In the genomic region with DNA sequence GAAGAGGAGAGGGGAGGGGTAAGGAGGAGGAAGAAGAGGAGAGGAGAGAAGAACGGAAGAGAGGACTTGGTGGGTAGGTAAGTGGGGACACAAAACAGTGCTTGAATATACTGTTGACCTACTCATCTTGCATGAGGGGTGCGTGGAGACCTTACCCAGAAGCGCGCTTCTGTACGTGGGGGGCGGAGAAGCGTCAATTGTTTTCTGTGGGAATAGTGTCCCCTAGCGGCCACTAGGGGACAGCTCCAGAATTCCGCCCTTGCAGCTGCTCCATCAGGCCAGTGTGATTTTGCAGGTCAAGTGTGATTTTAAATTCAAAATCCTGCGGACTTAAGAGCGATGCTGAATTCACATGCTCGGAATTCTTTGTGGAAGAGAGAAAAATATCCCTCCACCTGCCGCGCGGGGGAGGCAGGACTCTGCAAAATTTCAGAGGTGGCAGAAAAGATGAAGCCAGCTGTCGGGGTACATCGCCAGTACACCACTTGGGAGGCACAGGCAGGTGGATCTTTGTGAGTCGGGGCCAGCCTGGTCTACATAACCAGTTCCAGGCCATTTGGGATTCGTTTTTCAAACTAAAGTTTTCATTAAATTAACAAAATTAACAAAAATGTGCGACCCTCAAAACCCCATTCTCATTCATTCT, we compare ENCODE assay signal across 9 mouse cellular contexts. TPM values are rescaled to one million over a fixed set of nuclear protein-coding genes. Genes with fewer than 3 reads are reported as not detected.
DNase-seq lines count a peak whose midpoint lies in the region; ATAC-seq lines count a peak whose summit lies in the region.
"Had no signal": no experiment of that assay in that cellular context is flagged by ENCODE, and none has a peak within 500 bp of the region (broad histone marks: within the 10 kb centered on the region; RNA-seq: fewer than 3 reads in every experiment).

No protein-coding gene starts in this region.

- no peaks in the 10 kb centered on the region for H3K27me3 ChIP-seq in forebrain, embryonic 13.5 days
- no peaks in the 10 kb centered on the region for H3K27me3 ChIP-seq in hindbrain, embryonic 12.5 days
- H3K27me3 ChIP-seq in midbrain, embryonic 11.5 days (ENCODE audit: control insufficient read depth, insufficient read depth, low read length): no peaks in the 10 kb centered on the region
- H3K27me3 ChIP-seq in stomach, embryonic 16.5 days (ENCODE audit: control insufficient read depth, insufficient read depth, low read length): no peaks in the 10 kb centered on the region

- H3K9me3 ChIP-seq in forebrain, embryonic 13.5 days (replicated peaks): no peaks in the 10 kb centered on the region
- H3K9me3 ChIP-seq in hindbrain, embryonic 12.5 days (replicated peaks): no peaks in the 10 kb centered on the region
- no peaks in the 10 kb centered on the region for H3K9me3 ChIP-seq in midbrain, embryonic 11.5 days (ENCODE audit: control insufficient read depth, low read length)
- no peaks in the 10 kb centered on the region for H3K9me3 ChIP-seq in stomach, embryonic 16.5 days (replicated peaks; ENCODE audit: control insufficient read depth, low read length)

- H3K4me2 ChIP-seq in forebrain, embryonic 13.5 days: peak overlapping the region; percentile 40
- H3K4me2 ChIP-seq in hindbrain, embryonic 12.5 days (replicated peaks): peak overlapping the region; percentile 35
- peak overlapping the region; percentile 24; the same call in 1 of the 2 replicates for H3K4me2 ChIP-seq in midbrain, embryonic 11.5 days
- peak overlapping the region; percentile 40 for H3K4me2 ChIP-seq in stomach, embryonic 16.5 days (ENCODE audit: low read depth, low read length)

- H3K36me3 ChIP-seq in forebrain, embryonic 13.5 days (ENCODE audit: poor library complexity, severe bottlenecking): no peaks in the 10 kb centered on the region
- no peaks in the 10 kb centered on the region for H3K36me3 ChIP-seq in hindbrain, embryonic 12.5 days
- no peaks in the 10 kb centered on the region for H3K36me3 ChIP-seq in midbrain, embryonic 11.5 days (ENCODE audit: control insufficient read depth, insufficient read depth, low read length)
- H3K36me3 ChIP-seq in stomach, embryonic 16.5 days (ENCODE audit: control insufficient read depth, insufficient read depth, low read length): no peaks in the 10 kb centered on the region

- no peak overlapping the region for H3K4me3 ChIP-seq in forebrain, embryonic 13.5 days
- H3K4me3 ChIP-seq in hindbrain, embryonic 12.5 days: no peak overlapping the region
- H3K4me3 ChIP-seq in midbrain, embryonic 11.5 days (ENCODE audit: low read depth, low read length): 0 out of 2 replicates have a peak overlapping the region, but pooled peaks have one; percentile 9
- H3K4me3 ChIP-seq in stomach, embryonic 16.5 days (replicated peaks; ENCODE audit: low read length): peak overlapping the region; percentile 25; the same call in 1 of the 2 replicates

- WGBS in forebrain, embryonic 13.5 days: 15% methylated on average over 20 of the region's 20 CpGs
- WGBS in hindbrain, embryonic 12.5 days: 17% methylated on average over 20 of the region's 20 CpGs
- 19% methylated on average over 20 of the region's 20 CpGs for WGBS in midbrain, embryonic 11.5 days
- WGBS in stomach, embryonic 16.5 days: 13% methylated on average over 20 of the region's 20 CpGs

- DNase-seq in spleen, postnatal 4 days (ENCODE audit: low spot score in 2 of 2): peak; percentile 28 to 72
- DNase-seq in spleen, postnatal 36 days (ENCODE audit: low spot score in 2 of 2): no peak
- peak; percentile 31 for DNase-seq in c-Kit-positive CD71-positive TER-119-positive erythroid progenitor cells, embryonic 14.5 days (ENCODE audit: low spot score)
- DNase-seq in left cerebral cortex, postnatal 4 days: peak; percentile 51
- DNase-seq in midbrain, embryonic 11.5 days (ENCODE audit: low spot score, missing footprints): peak; percentile 92

- intact Hi-C loops in left cerebral cortex, postnatal 4 days (cut with DNase I): no loop called here

- ATAC-seq in forebrain, embryonic 13.5 days: peak; percentile 43; the same call in 1 of the 2 replicates
- 0 out of 2 replicates have a peak, but pooled peaks have one; percentile 22 for ATAC-seq in hindbrain, embryonic 12.5 days (ENCODE audit: low FRiP score)
- ATAC-seq in midbrain, embryonic 11.5 days (ENCODE audit: low FRiP score): no peak
- peak; percentile 38; the same call in 1 of the 2 replicates for ATAC-seq in stomach, embryonic 16.5 days (ENCODE audit: insufficient read depth, low FRiP score)

- no peak overlapping the region for H3K27ac ChIP-seq in forebrain, embryonic 13.5 days
- H3K27ac ChIP-seq in hindbrain, embryonic 12.5 days: no peak overlapping the region
- H3K27ac ChIP-seq in midbrain, embryonic 11.5 days (ENCODE audit: low read depth, low read length): no peak overlapping the region
- no peak overlapping the region for H3K27ac ChIP-seq in stomach, embryonic 16.5 days (ENCODE audit: low read length)

- no peaks in the 10 kb centered on the region for H3K4me1 ChIP-seq in forebrain, embryonic 13.5 days
- no peaks in the 10 kb centered on the region; the same call in 1 of the 2 replicates for H3K4me1 ChIP-seq in hindbrain, embryonic 12.5 days
- H3K4me1 ChIP-seq in midbrain, embryonic 11.5 days (ENCODE audit: control insufficient read depth, insufficient read depth, low read length): no peaks in the 10 kb centered on the region
- no peaks in the 10 kb centered on the region for H3K4me1 ChIP-seq in stomach, embryonic 16.5 days (ENCODE audit: control insufficient read depth, insufficient read depth, low read length)

- H3K9ac ChIP-seq in forebrain, embryonic 13.5 days: no peak overlapping the region
- no peak overlapping the region for H3K9ac ChIP-seq in hindbrain, embryonic 12.5 days
- H3K9ac ChIP-seq in midbrain, embryonic 11.5 days (ENCODE audit: low read length): no peak overlapping the region
- H3K9ac ChIP-seq in stomach, embryonic 16.5 days (ENCODE audit: low read length): no peak overlapping the region

RNA-seq across cellular contexts. Expression of a gene that starts 18.6 kb away (rescaled TPM):
- polyA plus RNA-seq in forebrain, embryonic 13.5 days (2015; fragmentation: Nextera tagmentation; extraction: Ambion mirVana): 12.5 and 13.9 TPM in 2 replicates
- polyA plus RNA-seq in hindbrain, embryonic 12.5 days (2016; fragmentation: Nextera tagmentation; extraction: Ambion mirVana): 21.6 and 24.4 TPM in 2 replicates
- 10 to 100 TPM; 28.9 to 29.2 TPM for total RNA-seq in left cerebral cortex, postnatal 4 days (2021)
- 15.1 and 15.9 TPM in 2 replicates for polyA plus RNA-seq in midbrain, embryonic 11.5 days (2014; fragmentation: Nextera tagmentation; extraction: Ambion mirVana)
- 39.4 and 41.6 TPM in 2 replicates for polyA plus RNA-seq in stomach, embryonic 16.5 days (2015; fragmentation: Nextera tagmentation; extraction: Ambion mirVana)

RNA-seq across cellular contexts. Expression of a gene that starts 35.7 kb away (rescaled TPM):
- 0.21 TPM in 1 of 2 replicates, not detected in the other for polyA plus RNA-seq in forebrain, embryonic 13.5 days (2015; fragmentation: Nextera tagmentation; extraction: Ambion mirVana)
- polyA plus RNA-seq in hindbrain, embryonic 12.5 days (2016; fragmentation: Nextera tagmentation; extraction: Ambion mirVana): 0.26 and 1.1 TPM in 2 replicates
- not detected for total RNA-seq in left cerebral cortex, postnatal 4 days (2021)
- 0.19 and 0.22 TPM in 2 replicates for polyA plus RNA-seq in midbrain, embryonic 11.5 days (2014; fragmentation: Nextera tagmentation; extraction: Ambion mirVana)
- 6.4 TPM in 2 replicates for polyA plus RNA-seq in stomach, embryonic 16.5 days (2015; fragmentation: Nextera tagmentation; extraction: Ambion mirVana)
- polyA plus RNA-seq: frontal cortex, adult 2 months had no signal

RNA-seq across cellular contexts. Expression of a gene that starts 47.0 kb away (rescaled TPM):
- 18.3 and 21.0 TPM in 2 replicates for polyA plus RNA-seq in forebrain, embryonic 13.5 days (2015; fragmentation: Nextera tagmentation; extraction: Ambion mirVana)
- 15.5 and 16.3 TPM in 2 replicates for polyA plus RNA-seq in hindbrain, embryonic 12.5 days (2016; fragmentation: Nextera tagmentation; extraction: Ambion mirVana)
- 10 to 100 TPM; 31.1 to 41.1 TPM for total RNA-seq in left cerebral cortex, postnatal 4 days (2021)
- polyA plus RNA-seq in midbrain, embryonic 11.5 days (2014; fragmentation: Nextera tagmentation; extraction: Ambion mirVana): 7.8 and 9.1 TPM in 2 replicates
- 106 and 130 TPM in 2 replicates for polyA plus RNA-seq in stomach, embryonic 16.5 days (2015; fragmentation: Nextera tagmentation; extraction: Ambion mirVana)

RNA-seq across cellular contexts. Expression of a gene that starts 56.3 kb away (rescaled TPM):
- 5.0 and 6.6 TPM in 2 replicates for polyA plus RNA-seq in forebrain, embryonic 13.5 days (2015; fragmentation: Nextera tagmentation; extraction: Ambion mirVana)
- 8.8 and 9.2 TPM in 2 replicates for polyA plus RNA-seq in hindbrain, embryonic 12.5 days (2016; fragmentation: Nextera tagmentation; extraction: Ambion mirVana)
- 10 to 100 TPM; 18.5 to 20.8 TPM for total RNA-seq in left cerebral cortex, postnatal 4 days (2021)
- polyA plus RNA-seq in midbrain, embryonic 11.5 days (2014; fragmentation: Nextera tagmentation; extraction: Ambion mirVana): 2.4 and 3.4 TPM in 2 replicates
- polyA plus RNA-seq in stomach, embryonic 16.5 days (2015; fragmentation: Nextera tagmentation; extraction: Ambion mirVana): 3.4 and 4.6 TPM in 2 replicates

RNA-seq across cellular contexts. Expression of a gene that starts 56.4 kb away (rescaled TPM):
- 42.2 and 42.3 TPM in 2 replicates for polyA plus RNA-seq in forebrain, embryonic 13.5 days (2015; fragmentation: Nextera tagmentation; extraction: Ambion mirVana)
- polyA plus RNA-seq in hindbrain, embryonic 12.5 days (2016; fragmentation: Nextera tagmentation; extraction: Ambion mirVana): 37.0 and 37.5 TPM in 2 replicates
- 10 to 100 TPM; 28.1 to 31.6 TPM for total RNA-seq in left cerebral cortex, postnatal 4 days (2021)
- 30.6 and 35.7 TPM in 2 replicates for polyA plus RNA-seq in midbrain, embryonic 11.5 days (2014; fragmentation: Nextera tagmentation; extraction: Ambion mirVana)
- polyA plus RNA-seq in stomach, embryonic 16.5 days (2015; fragmentation: Nextera tagmentation; extraction: Ambion mirVana): 74.5 and 81.2 TPM in 2 replicates

Comparison
In these comparisons a context has a peak if more than half of its experiments do, and no peak if none do; other contexts are left out.
1. DNase-seq: peak in spleen, postnatal 4 days (2 of 2), c-Kit-positive CD71-positive TER-119-positive erythroid progenitor cells, embryonic 14.5 days (single experiment), left cerebral cortex, postnatal 4 days (single experiment) and midbrain, embryonic 11.5 days (single experiment); none in spleen, postnatal 36 days (0 of 2).
2. H3K4me3 ChIP-seq: peak in midbrain, embryonic 11.5 days (single experiment) and stomach, embryonic 16.5 days (single experiment); none in forebrain, embryonic 13.5 days (single experiment) and hindbrain, embryonic 12.5 days (single experiment).
3. Peak in every context shown above with its lines, with median percentiles within 50 percentile points of each other: H3K4me2 ChIP-seq.